Mouse (Mus musculus) heart, adult 2 months (tissue): Measurements from ENCODE around the gene Abr. TPM values are rescaled to one million over a fixed set of nuclear protein-coding genes. Genes with fewer than 3 reads are reported as not detected.

Source experiments
- DNase-seq, 2 experiments: peaks; one replicate each; pipeline ENCODE4 v3.0.0; 2021
- H3K27ac ChIP-seq: fragments of 200-600 bp; 2 replicates; pipeline ENCODE4 v1.8.1; 2022
- H3K27me3 ChIP-seq: fragments of 200-500 bp; 2 replicates; pipeline ENCODE4 v1.6.1; 2012; ENCODE audit warnings: mild to moderate bottlenecking, low read length, inconsistent platforms, mixed read lengths; ENCODE audit not compliant: control insufficient read depth, insufficient read depth
- H3K36me3 ChIP-seq: fragments of 200-500 bp; 2 replicates; pipeline ENCODE4 v1.6.1; 2012; ENCODE audit warnings: low read length, inconsistent platforms; ENCODE audit not compliant: control insufficient read depth, insufficient read depth
- H3K4me1 ChIP-seq: fragments of 200-500 bp; 2 replicates; pipeline ENCODE4 v1.6.1; 2011; ENCODE audit warnings: low read length; ENCODE audit not compliant: control insufficient read depth, insufficient read depth
- H3K4me3 ChIP-seq: fragments of 200-600 bp; 2 replicates; pipeline ENCODE4 v1.8.1; 2022
- H3K79me2 ChIP-seq: fragments of 200-500 bp; replicated peaks from 2 replicates; pipeline ENCODE4 v1.6.1; 2012; ENCODE audit warnings: mild to moderate bottlenecking, inconsistent platforms, low read length, moderate library complexity, mixed read lengths; ENCODE audit not compliant: control insufficient read depth, insufficient read depth
- H3K9ac ChIP-seq: fragments of 200-500 bp; 2 replicates; pipeline ENCODE4 v1.6.1; 2012; ENCODE audit warnings: low read depth, mild to moderate bottlenecking, control low read depth, inconsistent platforms, low read length, mixed read lengths
- CTCF ChIP-seq: fragments of 200-600 bp; IDR thresholded peaks from 2 replicates; pipeline ENCODE4 v1.8.1; 2022; ENCODE audit warnings: antibody characterized with exemption, mild to moderate bottlenecking, moderate library complexity
- EP300 ChIP-seq: fragments of 200-500 bp; IDR thresholded peaks from 2 replicates; pipeline ENCODE4 v1.6.1; 2011; ENCODE audit warnings: low read depth, low read length, control low read depth; ENCODE audit not compliant: insufficient read depth
- POLR2A ChIP-seq: fragments of 200-500 bp; IDR thresholded peaks from 2 replicates; pipeline ENCODE4 v1.6.1; 2011; ENCODE audit warnings: mild to moderate bottlenecking, low read depth, low read length, control low read depth; ENCODE audit not compliant: insufficient read depth
- WGBS: fragments of 180-500 bp; shearing (Covaris S2); methylation state at CpG from one replicate; pipeline ENCODE4 v1.1.7; 2018; 5-methylcytosine and 5-hydroxymethylcytosine counted together
- intact Hi-C: fragments of 180-260 bp; cut with DNase I; formaldehyde crosslinking; loops from one replicate; pipeline ENCODE4 v1.15.1; 2025
- long read RNA-seq: library from polyadenylated mRNA; stranded (forward); transcript quantifications from one replicate; pipeline ENCODE4 v2.0.0, GENCODE M21; 2021
- polyA plus RNA-seq: library from polyadenylated mRNA; depleted of rRNA; stranded (reverse); fragments of >200 nt; gene quantifications from 2 replicates; pipeline ENCODE4 v1.2.3, GENCODE M21; 2012; rRNA removed
- total RNA-seq, 2 experiments: library from RNA; stranded (reverse); gene quantifications; 2 replicates each; pipeline ENCODE4 v1.2.3; 2021

The Abr gene
- total RNA-seq (10 to 100 TPM; 23.4 to 32.2 TPM), polyA plus RNA-seq (26.6 and 37.5 TPM in 2 replicates)
- long read RNA-seq, transcript Abr-205 (22 exons, 3,534 nt): major isoform, 7 of 22 reads
- long read RNA-seq, partial matches to known transcripts: 4 of 22 reads
- long read RNA-seq, other reads (novel, unspliced or antisense): 11 of 22 reads

GRCm38 (mm10) chr11:76622152-76622565 lies at the start of gene Abr:
TSS of gene Abr (minus strand) at chr11:76622314.
- TF ChIP-seq POLR2A (no peak), CTCF (peak; percentile 36)
- Histone ChIP-seq H3K79me2 (no peaks in the 10 kb centered on the region), H3K36me3 (no peaks in the 10 kb centered on the region), H3K4me3 (peak within 1 kb of the TSS; percentile 56), H3K27ac (no peak within 1 kb of the TSS), H3K9ac (peak within 1 kb of the TSS; percentile 53), H3K27me3 (peaks cover 4% of the 10 kb centered on the region; the same call in 1 of the 2 replicates), H3K4me1 (no peaks in the 10 kb centered on the region)
- DNase-seq: peak in 1 of 2 experiments; percentile 41
- 1% methylated on average over 31 of the region's 31 CpGs for WGBS
- intact Hi-C loops: no loop called here

GRCm38 (mm10) chr11:76667807-76668206 lies 45.7 kb upstream of the Abr start:
- Histone ChIP-seq H3K36me3 (no peaks in the 10 kb centered on the region), H3K27me3 (peaks cover 11% of the 10 kb centered on the region), H3K9ac (no peak overlapping the region), H3K79me2 (no peaks in the 10 kb centered on the region), H3K4me1 (no peaks in the 10 kb centered on the region), H3K27ac (no peak overlapping the region), H3K4me3 (no peak overlapping the region)
- DNase-seq: no peak
- 42% methylated on average over 4 of the region's 4 CpGs for WGBS
- TF ChIP-seq POLR2A (no peak), EP300 (no peak), CTCF (no peak)
- intact Hi-C loops: no loop called here

DNA sequence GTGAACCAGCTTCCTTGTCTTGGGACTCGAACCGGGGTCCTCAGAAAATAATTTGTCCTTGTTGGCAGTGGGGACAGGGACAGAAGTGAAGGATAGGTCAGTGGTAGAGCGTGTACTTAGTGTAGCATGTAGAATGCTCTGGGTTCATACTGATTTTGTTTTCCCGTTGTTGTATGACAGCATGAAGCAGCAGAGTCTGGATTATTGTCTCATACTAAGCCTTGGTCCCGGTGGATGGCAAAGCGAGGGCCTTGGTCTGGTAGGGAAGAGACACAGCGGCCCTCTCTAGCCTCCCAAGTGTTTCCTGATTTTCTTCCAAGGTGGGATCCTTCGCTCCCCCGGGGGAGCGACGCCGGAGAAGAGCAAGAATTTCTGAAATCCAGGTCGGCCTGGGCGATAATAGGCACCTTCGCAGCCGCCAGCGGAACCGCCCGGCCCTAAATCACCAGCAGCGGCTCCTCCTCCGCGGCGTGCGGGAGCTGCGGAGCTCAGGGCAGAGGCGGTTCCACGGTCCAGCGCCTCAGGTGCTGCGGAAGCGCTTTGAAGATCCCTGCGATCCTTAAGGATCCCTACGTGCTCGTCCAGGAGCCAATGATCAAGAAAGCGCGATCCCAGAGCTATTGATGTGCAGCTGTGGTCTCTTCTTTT lies 44.0 kb upstream of the Abr start:
- TF ChIP-seq EP300 (no peak), POLR2A (no peak), CTCF (no peak)
- no peaks in the 10 kb centered on the region for H3K36me3 ChIP-seq
- 13% methylated on average over 35 of the region's 35 CpGs for WGBS
- no peaks in the 10 kb centered on the region for H3K79me2 ChIP-seq
- H3K4me1 ChIP-seq: no peaks in the 10 kb centered on the region
- no peak overlapping the region for H3K27ac ChIP-seq
- H3K9ac ChIP-seq: no peak overlapping the region
- intact Hi-C loops: no loop called here
- no peak overlapping the region; the same call in 1 of the 2 replicates for H3K4me3 ChIP-seq
- H3K27me3 ChIP-seq: peaks cover 6% of the 10 kb centered on the region
- no peak for DNase-seq

GRCm38 (mm10) chr11:76661790-76662468 lies 39.8 kb upstream of the Abr start:
- intact Hi-C loops: no loop called here
- DNase-seq: no peak
- Histone ChIP-seq H3K27ac (no peak overlapping the region), H3K9ac (no peak overlapping the region), H3K27me3 (peaks cover 6% of the 10 kb centered on the region), H3K4me3 (no peak overlapping the region), H3K4me1 (no peaks in the 10 kb centered on the region), H3K36me3 (no peaks in the 10 kb centered on the region), H3K79me2 (no peaks in the 10 kb centered on the region)
- TF ChIP-seq CTCF (no peak), EP300 (no peak), POLR2A (no peak)
- 56% methylated on average over 7 of the region's 7 CpGs for WGBS

GRCm38 (mm10) chr11:76659138-76659930 lies 37.2 kb upstream of the Abr start:
- Histone ChIP-seq H3K27ac (no peak overlapping the region), H3K36me3 (no peaks in the 10 kb centered on the region), H3K9ac (no peak overlapping the region), H3K79me2 (no peaks in the 10 kb centered on the region), H3K4me1 (no peaks in the 10 kb centered on the region; the same call in 1 of the 2 replicates), H3K27me3 (no peaks in the 10 kb centered on the region), H3K4me3 (no peak overlapping the region)
- intact Hi-C loops: no loop called here
- TF ChIP-seq EP300: no peak
- TF ChIP-seq CTCF: no peak
- no peak for TF ChIP-seq POLR2A
- WGBS: 77% methylated on average over 14 of the region's 14 CpGs
- no peak for DNase-seq
